Mouse (Mus musculus): ENCODE data around the gene Tstd2. TPM values are rescaled to one million over a fixed set of nuclear protein-coding genes. Genes with fewer than 3 reads are reported as not detected.

Gene Tstd2
- polyA plus RNA-seq, 1 experiment from 2014 or later = 25.3 TPM

- Histone ChIP-seq H3K4me2 (ENCODE audit: low read depth, low read length) (no peak overlapping the region), H3K36me3 (ENCODE audit: control insufficient read depth, insufficient read depth, low read length) (no peaks in the 10 kb centered on the region), H3K4me1 (ENCODE audit: control insufficient read depth, insufficient read depth, low read length) (peaks cover 5% of the 10 kb centered on the region), H3K27ac (ENCODE audit: low read length) (no peak overlapping the region), H3K9me3 (ENCODE audit: control insufficient read depth, low read length) (no peaks in the 10 kb centered on the region), H3K27me3 (replicated peaks; ENCODE audit: control insufficient read depth, insufficient read depth, low read length) (no peaks in the 10 kb centered on the region), H3K9ac (ENCODE audit: low read depth, low read length) (no peak overlapping the region), H3K4me3 (ENCODE audit: low read length) (no peak overlapping the region)
- 57% methylated on average over 2 of the region's 2 CpGs for WGBS
- no peak for ATAC-seq
Observed at GRCm38 (mm10) chr4:46076892-46077291, 61.6 kb downstream of the Tstd2 start.

DNA sequence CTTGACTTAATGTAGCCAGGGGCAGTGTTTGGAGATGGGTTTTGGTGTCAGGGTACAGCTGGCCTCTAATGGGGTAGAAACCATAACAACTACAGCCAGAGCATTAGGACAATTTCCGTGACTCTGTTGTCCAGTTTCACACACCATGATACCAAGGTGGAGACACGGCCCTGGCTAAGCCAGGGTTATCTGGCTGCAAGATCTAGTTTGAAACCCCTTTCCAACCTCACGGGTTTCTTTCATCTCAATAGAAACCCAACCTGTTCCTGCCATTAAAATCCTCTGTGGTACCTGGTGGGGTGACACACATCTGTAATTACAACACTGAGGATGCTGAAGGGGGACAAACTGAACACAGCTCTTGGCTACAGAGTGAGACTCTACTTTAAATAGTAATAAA lies 62.8 kb downstream of the Tstd2 start:
- no peak for ATAC-seq
- Histone ChIP-seq H3K4me3 (ENCODE audit: low read length) (no peak overlapping the region), H3K36me3 (ENCODE audit: control insufficient read depth, insufficient read depth, low read length) (no peaks in the 10 kb centered on the region), H3K4me1 (ENCODE audit: control insufficient read depth, insufficient read depth, low read length) (peaks cover 5% of the 10 kb centered on the region), H3K4me2 (ENCODE audit: low read depth, low read length) (no peak overlapping the region), H3K9me3 (ENCODE audit: control insufficient read depth, low read length) (no peaks in the 10 kb centered on the region), H3K27ac (ENCODE audit: low read length) (no peak overlapping the region), H3K27me3 (replicated peaks; ENCODE audit: control insufficient read depth, insufficient read depth, low read length) (no peaks in the 10 kb centered on the region), H3K9ac (ENCODE audit: low read depth, low read length) (no peak overlapping the region)
- 79% methylated on average over 3 of the region's 3 CpGs for WGBS

DNA sequence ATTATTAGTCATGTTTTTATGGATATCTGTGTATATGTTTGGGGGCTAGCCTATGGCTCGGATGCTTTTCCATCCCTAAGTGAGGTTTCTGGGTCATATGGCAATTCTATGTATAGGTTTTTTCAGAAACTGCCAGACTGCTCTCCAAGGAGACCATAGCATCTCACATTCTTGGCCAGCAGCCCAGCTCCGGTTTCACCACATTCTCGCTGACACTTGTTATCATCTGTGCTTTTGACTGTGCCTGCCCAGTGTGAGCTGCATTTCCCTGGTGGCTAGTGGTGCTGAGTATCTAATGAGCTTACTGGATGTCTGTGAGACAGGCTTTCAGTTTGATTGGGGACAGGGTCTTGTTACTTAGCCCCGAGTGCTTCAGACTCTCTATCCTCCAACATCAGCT lies 64.8 kb downstream of the Tstd2 start:
- 47% methylated on average over 4 of the region's 4 CpGs for WGBS
- Histone ChIP-seq H3K4me1 (ENCODE audit: control insufficient read depth, insufficient read depth, low read length) (peaks cover 5% of the 10 kb centered on the region), H3K9ac (ENCODE audit: low read depth, low read length) (no peak overlapping the region), H3K4me2 (ENCODE audit: low read depth, low read length) (no peak overlapping the region), H3K36me3 (ENCODE audit: control insufficient read depth, insufficient read depth, low read length) (no peaks in the 10 kb centered on the region), H3K9me3 (ENCODE audit: control insufficient read depth, low read length) (no peaks in the 10 kb centered on the region), H3K27me3 (replicated peaks; ENCODE audit: control insufficient read depth, insufficient read depth, low read length) (no peaks in the 10 kb centered on the region), H3K4me3 (ENCODE audit: low read length) (no peak overlapping the region), H3K27ac (ENCODE audit: low read length) (no peak overlapping the region)
- ATAC-seq = no peak

GRCm38 (mm10) chr4:46072631-46073030 lies 65.9 kb downstream of the Tstd2 start:
- peaks cover 5% of the 10 kb centered on the region for H3K4me1 ChIP-seq (ENCODE audit: control insufficient read depth, insufficient read depth, low read length)
- ATAC-seq = no peak
- H3K4me3 ChIP-seq (ENCODE audit: low read length) = no peak overlapping the region
- H3K9ac ChIP-seq (ENCODE audit: low read depth, low read length) = no peak overlapping the region
- no peak overlapping the region for H3K4me2 ChIP-seq (ENCODE audit: low read depth, low read length)
- 88% methylated on average over 6 of the region's 6 CpGs for WGBS
- H3K36me3 ChIP-seq (ENCODE audit: control insufficient read depth, insufficient read depth, low read length) = no peaks in the 10 kb centered on the region
- no peaks in the 10 kb centered on the region for H3K9me3 ChIP-seq (ENCODE audit: control insufficient read depth, low read length)
- no peak overlapping the region for H3K27ac ChIP-seq (ENCODE audit: low read length)
- no peaks in the 10 kb centered on the region for H3K27me3 ChIP-seq (replicated peaks; ENCODE audit: control insufficient read depth, insufficient read depth, low read length)

DNA sequence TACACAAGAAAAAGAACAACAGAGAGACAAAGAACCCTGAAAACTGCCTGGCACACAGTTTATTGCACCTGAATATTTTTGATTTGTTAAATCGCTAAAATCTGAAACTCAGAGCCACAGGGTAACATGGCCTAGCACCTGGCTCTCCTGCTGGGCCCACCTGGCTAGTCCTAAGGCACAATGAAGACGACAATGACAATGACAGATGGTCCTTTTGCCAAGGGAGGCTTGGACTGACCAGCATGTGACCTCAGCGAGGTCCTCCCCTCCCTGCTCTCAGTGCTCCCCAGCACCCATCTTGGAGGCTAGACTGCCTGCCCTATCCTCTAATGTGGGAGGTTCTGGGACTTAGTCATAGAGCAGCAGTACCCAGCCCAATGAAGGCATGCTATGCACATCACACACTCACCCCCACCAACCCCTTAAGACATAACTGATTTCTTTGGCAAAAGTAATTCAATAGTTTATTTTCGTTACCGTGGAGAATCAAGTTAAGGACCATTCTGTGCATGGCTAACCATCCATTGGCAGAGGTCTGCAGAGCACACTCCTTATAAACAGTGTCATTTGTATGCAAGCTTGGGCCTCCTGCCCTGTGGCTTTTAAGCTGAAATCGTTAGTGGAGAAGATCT lies 68.5 kb downstream of the Tstd2 start:
- Histone ChIP-seq H3K9me3 (ENCODE audit: control insufficient read depth, low read length) (no peaks in the 10 kb centered on the region), H3K36me3 (ENCODE audit: control insufficient read depth, insufficient read depth, low read length) (no peaks in the 10 kb centered on the region), H3K27me3 (replicated peaks; ENCODE audit: control insufficient read depth, insufficient read depth, low read length) (no peaks in the 10 kb centered on the region), H3K4me1 (ENCODE audit: control insufficient read depth, insufficient read depth, low read length) (no peaks in the 10 kb centered on the region), H3K4me2 (ENCODE audit: low read depth, low read length) (no peak overlapping the region), H3K27ac (ENCODE audit: low read length) (no peak overlapping the region), H3K9ac (ENCODE audit: low read depth, low read length) (no peak overlapping the region), H3K4me3 (ENCODE audit: low read length) (no peak overlapping the region)
- 73% methylated on average over 6 of the region's 6 CpGs for WGBS
- ATAC-seq = no peak

DNA sequence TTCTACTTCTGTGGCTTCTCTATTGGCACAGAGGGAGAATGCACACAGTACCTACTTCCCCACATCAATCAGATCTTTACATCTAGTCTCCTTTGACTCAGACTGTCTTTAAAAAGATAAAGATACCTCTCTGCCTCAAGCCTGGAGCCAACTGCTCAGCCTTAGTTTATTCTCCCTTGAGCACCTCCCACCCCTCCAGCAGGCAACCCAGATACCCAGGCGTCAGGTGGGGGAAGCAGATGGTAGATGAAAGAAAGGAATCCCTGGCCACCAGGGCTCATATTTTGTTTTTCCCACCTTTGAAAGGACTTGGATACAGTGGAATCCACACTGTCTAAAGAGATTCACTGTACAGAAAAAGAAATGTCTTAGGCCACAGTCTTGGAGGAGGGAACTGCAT lies 69.9 kb downstream of the Tstd2 start:
- Histone ChIP-seq H3K9me3 (ENCODE audit: control insufficient read depth, low read length) (no peaks in the 10 kb centered on the region), H3K9ac (ENCODE audit: low read depth, low read length) (no peak overlapping the region), H3K4me3 (ENCODE audit: low read length) (no peak overlapping the region), H3K4me2 (ENCODE audit: low read depth, low read length) (no peak overlapping the region), H3K27me3 (replicated peaks; ENCODE audit: control insufficient read depth, insufficient read depth, low read length) (no peaks in the 10 kb centered on the region), H3K4me1 (ENCODE audit: control insufficient read depth, insufficient read depth, low read length) (no peaks in the 10 kb centered on the region), H3K36me3 (ENCODE audit: control insufficient read depth, insufficient read depth, low read length) (no peaks in the 10 kb centered on the region), H3K27ac (ENCODE audit: low read length) (no peak overlapping the region)
- 48% methylated on average over 1 of the region's 1 CpGs for WGBS
- ATAC-seq = no peak

DNA sequence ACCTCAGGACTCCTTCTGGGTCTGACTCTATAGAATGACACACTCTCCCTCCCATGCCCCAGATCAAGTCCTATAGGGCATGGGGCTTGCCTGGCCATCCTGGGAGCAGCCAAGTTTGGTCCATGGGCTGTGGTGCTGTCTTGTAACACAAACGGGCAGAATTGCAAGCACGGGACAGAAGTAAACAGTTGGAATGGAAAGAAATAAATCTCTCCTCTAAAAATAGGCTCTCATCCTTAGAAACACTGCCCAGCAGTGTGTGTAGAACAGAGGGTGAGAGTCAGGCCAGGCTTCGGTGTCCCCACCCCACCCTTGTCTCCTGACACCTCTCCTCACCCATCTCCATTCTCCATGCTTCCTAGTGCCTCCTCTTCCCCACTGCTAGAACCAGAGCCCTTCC lies 70.4 kb downstream of the Tstd2 start:
- 49% methylated on average over 3 of the region's 3 CpGs for WGBS
- Histone ChIP-seq H3K9ac (ENCODE audit: low read depth, low read length) (no peak overlapping the region), H3K4me3 (ENCODE audit: low read length) (no peak overlapping the region), H3K4me1 (ENCODE audit: control insufficient read depth, insufficient read depth, low read length) (no peaks in the 10 kb centered on the region), H3K27me3 (replicated peaks; ENCODE audit: control insufficient read depth, insufficient read depth, low read length) (no peaks in the 10 kb centered on the region), H3K9me3 (ENCODE audit: control insufficient read depth, low read length) (no peaks in the 10 kb centered on the region), H3K4me2 (ENCODE audit: low read depth, low read length) (no peak overlapping the region), H3K36me3 (ENCODE audit: control insufficient read depth, insufficient read depth, low read length) (no peaks in the 10 kb centered on the region), H3K27ac (ENCODE audit: low read length) (no peak overlapping the region)
- ATAC-seq = no peak

DNA sequence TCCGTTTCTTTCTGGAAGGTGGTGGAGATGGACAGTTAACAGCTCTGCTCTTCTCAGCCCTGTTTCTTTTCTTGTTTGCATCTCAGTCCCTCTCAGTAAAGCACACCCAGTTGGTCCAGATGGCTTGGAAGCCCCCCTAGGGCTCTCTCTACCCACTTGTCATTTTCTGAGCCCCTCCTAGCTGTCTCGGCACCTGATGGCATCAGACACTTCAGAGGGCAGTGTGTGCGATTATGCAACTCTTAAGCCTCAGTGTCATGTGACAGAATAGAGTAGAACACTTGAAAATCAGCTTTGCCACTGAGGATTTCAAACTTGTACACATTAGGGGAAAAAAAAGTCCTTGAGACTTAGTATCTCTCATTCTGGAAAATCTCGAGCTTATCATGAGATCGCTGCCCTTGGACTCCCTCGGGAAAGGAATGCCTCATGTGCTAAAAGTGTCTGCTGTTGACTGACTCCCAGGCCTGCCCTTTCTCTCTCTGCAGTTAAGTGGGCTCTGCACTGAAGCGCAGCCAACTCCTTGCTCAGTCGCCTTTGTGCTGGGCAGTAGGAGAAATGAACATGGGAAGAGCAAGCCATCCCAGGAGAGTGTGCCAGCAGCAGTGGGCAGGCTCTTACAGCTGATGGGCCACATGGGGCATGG lies 72.7 kb downstream of the Tstd2 start:
- no peak overlapping the region for H3K4me2 ChIP-seq (ENCODE audit: low read depth, low read length)
- no peaks in the 10 kb centered on the region for H3K9me3 ChIP-seq (ENCODE audit: control insufficient read depth, low read length)
- H3K4me1 ChIP-seq (ENCODE audit: control insufficient read depth, insufficient read depth, low read length) = no peaks in the 10 kb centered on the region
- no peaks in the 10 kb centered on the region for H3K36me3 ChIP-seq (ENCODE audit: control insufficient read depth, insufficient read depth, low read length)
- H3K27me3 ChIP-seq (replicated peaks; ENCODE audit: control insufficient read depth, insufficient read depth, low read length) = no peaks in the 10 kb centered on the region
- no peak overlapping the region for H3K9ac ChIP-seq (ENCODE audit: low read depth, low read length)
- no peak overlapping the region for H3K4me3 ChIP-seq (ENCODE audit: low read length)
- ATAC-seq = no peak
- no peak overlapping the region for H3K27ac ChIP-seq (ENCODE audit: low read length)
- WGBS = 53% methylated on average over 8 of the region's 8 CpGs

GRCm38 (mm10) chr4:46064961-46065360 lies 73.5 kb downstream of the Tstd2 start:
- H3K36me3 ChIP-seq (ENCODE audit: control insufficient read depth, insufficient read depth, low read length) = no peaks in the 10 kb centered on the region
- H3K9ac ChIP-seq (ENCODE audit: low read depth, low read length) = no peak overlapping the region
- H3K4me1 ChIP-seq (ENCODE audit: control insufficient read depth, insufficient read depth, low read length) = no peaks in the 10 kb centered on the region
- no peak overlapping the region for H3K27ac ChIP-seq (ENCODE audit: low read length)
- H3K4me2 ChIP-seq (ENCODE audit: low read depth, low read length) = no peak overlapping the region
- H3K27me3 ChIP-seq (replicated peaks; ENCODE audit: control insufficient read depth, insufficient read depth, low read length) = no peaks in the 10 kb centered on the region
- H3K4me3 ChIP-seq (ENCODE audit: low read length) = no peak overlapping the region
- H3K9me3 ChIP-seq (ENCODE audit: control insufficient read depth, low read length) = no peaks in the 10 kb centered on the region
- WGBS = 72% methylated on average over 3 of the region's 3 CpGs
- ATAC-seq = no peak
